Mouse (Mus musculus) mesoderm, embryonic 11.5 days (tissue): ENCODE measurements around the gene Zbtb3.
"Not testable (repeated sequence)": the region's sequence is repeated elsewhere in the genome, so short reads cannot be mapped to it uniquely, and the experiment has no call there.

Source experiments
- DNase-seq: peaks from one replicate; pipeline ENCODE4 v3.0.0-alpha.2; 2012; ENCODE audit warnings: low read depth, low spot score

Gene Zbtb3

GRCm38 (mm10) chr19:8803204-8803780 lies 937 bp downstream of the Zbtb3 start:
- no peak for DNase-seq

- DNase-seq = no peak
Observed at GRCm38 (mm10) chr19:8803879-8804660, 1.7 kb downstream of the Zbtb3 start.

DNA sequence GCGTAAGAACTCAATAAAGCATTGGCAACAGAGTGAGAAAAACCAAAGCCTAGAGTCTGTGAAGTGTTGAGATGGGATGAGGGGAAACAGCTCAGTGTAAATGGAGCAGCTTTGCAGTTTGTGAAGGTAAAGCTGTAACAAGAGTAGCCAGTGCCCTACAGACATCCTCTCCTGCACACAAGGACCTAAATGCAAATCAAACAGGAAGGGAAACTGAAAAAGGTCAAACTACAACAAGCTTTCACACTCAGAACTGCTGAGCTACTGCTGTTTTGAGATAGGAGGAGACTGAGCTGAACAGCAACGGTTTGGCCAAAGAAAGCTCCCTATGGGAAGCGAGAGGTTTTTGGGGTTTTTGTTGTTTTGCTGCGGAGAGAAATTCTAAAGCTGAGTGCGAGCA lies 4.5 kb downstream of the Zbtb3 start:
- DNase-seq = no peak

DNA sequence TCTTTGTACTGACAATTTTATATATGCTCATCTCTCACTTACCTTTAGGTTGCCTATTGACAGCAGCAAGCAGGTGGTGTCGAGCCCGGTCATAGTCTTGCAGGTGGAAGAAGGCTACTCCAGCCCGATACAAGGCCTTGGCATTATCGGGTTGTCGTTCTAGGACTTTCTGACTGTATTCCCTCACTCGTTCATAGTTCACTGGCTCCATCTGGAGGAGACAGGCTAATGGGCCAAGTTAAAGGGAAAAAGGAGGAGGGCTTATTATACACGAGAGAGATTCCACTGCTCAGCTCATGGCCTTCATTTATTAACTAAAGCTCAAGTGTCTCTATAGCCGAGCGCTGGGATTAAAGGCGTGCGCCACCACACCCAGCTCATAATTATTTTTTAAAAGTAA lies 13.5 kb downstream of the Zbtb3 start:
- DNase-seq = no peak

DNA sequence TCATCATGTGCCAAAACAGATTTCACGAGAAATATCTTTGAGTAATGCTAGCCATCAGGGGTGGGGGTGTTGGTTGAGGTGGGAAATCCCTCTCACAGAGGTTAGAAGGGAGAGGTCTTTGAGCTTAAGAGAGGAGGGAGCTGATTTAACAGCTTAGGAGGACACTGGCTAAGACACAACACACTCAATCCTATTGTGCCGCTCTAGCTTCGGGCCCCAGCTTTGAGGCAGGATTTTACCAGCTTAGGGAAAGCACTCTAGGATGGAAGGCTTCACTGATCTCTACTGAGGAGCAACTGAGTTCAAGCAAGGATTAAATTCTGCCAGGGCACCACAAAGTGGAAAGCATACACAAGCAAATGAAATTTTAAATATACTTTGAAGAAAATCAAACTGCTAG lies 14.6 kb downstream of the Zbtb3 start:
- DNase-seq = no peak

GRCm38 (mm10) chr19:8818301-8818798 lies 16.0 kb downstream of the Zbtb3 start:
- DNase-seq = no peak

GRCm38 (mm10) chr19:8818801-8819595 lies 16.6 kb downstream of the Zbtb3 start, which contains the start of gene Ttc9c:
Gene Ttc9c, minus strand, starts transcription at chr19:8819333.
- DNase-seq = peak; percentile 99

- DNase-seq = peak; percentile 99
Observed at GRCm38 (mm10) chr19:8819596-8820423, 17.5 kb downstream of the Zbtb3 start, which contains the start of gene Hnrnpul2. Gene Hnrnpul2, plus strand, starts transcription at chr19:8820010.

DNA sequence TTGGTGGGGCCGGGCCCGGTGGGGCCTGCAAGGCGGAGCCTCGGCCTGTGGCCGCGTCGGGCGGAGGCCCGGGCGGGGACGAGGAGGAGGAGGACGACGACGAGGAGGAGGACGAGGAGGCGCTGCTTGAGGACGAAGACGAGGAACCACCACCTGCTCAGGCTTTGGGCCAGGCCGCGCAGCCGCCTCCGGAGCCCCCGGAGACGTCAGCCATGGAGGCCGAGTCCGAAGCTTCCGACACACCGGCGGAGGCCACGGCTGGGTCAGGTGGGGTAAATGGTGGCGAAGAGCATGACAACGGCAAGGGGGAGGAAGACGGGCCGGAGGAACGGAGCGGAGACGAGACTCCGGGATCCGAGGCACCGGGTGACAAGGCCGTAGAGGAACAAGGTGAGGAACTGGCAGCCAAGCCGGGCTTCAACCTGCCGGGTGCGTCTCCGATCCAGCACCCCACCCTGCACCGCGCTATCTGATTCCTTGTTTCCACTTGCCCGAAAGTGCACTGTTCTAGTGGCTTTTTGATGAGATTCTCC lies 18.1 kb downstream of the Zbtb3 start:
- no peak for DNase-seq

- no peak for DNase-seq
Observed at GRCm38 (mm10) chr19:8821146-8821545, 18.8 kb downstream of the Zbtb3 start.

GRCm38 (mm10) chr19:8822696-8823095 lies 20.3 kb downstream of the Zbtb3 start:
- no peak for DNase-seq

DNA sequence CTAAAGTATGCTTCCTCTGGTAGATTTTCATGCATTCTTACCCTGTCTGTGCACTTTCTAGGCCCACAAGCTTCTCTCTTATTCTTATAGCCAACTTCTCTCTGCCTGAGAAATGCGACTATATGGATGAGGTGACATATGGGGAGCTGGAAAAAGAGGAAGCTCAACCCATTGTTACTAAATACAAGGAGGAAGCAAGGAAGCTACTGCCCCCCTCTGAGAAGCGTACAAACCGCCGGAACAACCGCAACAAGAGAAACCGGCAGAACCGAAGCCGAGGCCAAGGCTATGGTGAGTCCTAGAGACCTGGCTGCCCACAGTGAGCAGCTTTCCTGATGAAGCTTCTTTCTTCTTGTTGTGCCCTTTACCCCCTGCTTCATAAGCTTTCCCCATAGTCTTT lies 27.3 kb downstream of the Zbtb3 start, which contains the start of gene AC129217.1:
TSS of gene AC129217.1 (plus strand) at position 114 of the 400 bp plus-strand sequence.
- DNase-seq = no peak

GRCm38 (mm10) chr19:8830664-8831063 lies 28.3 kb downstream of the Zbtb3 start:
- no peak for DNase-seq

DNA sequence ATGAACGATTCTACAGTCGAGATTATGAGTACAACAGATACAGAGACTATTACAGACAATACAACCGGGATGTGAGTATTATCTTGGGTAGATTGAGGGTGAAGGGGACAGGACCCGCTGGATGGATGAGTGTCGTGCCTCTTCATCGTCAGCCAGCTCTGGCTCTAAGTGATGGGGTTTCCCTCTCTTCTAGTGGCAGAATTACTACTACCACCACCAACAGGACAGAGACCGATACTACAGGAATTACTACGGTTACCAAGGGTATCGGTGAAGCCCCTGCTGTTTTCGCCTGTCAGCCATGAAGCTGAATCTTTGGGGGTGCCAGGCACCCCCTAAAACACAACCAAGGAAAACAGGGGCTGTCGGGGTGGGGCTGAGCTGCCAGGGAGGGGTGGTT lies 28.9 kb downstream of the Zbtb3 start:
- DNase-seq = no peak

- DNase-seq = no peak
Observed at GRCm38 (mm10) chr19:8832971-8833370, 30.6 kb downstream of the Zbtb3 start.

GRCm38 (mm10) chr19:8836327-8836726 lies 34.0 kb downstream of the Zbtb3 start:
- not testable (repeated sequence) for DNase-seq

DNA sequence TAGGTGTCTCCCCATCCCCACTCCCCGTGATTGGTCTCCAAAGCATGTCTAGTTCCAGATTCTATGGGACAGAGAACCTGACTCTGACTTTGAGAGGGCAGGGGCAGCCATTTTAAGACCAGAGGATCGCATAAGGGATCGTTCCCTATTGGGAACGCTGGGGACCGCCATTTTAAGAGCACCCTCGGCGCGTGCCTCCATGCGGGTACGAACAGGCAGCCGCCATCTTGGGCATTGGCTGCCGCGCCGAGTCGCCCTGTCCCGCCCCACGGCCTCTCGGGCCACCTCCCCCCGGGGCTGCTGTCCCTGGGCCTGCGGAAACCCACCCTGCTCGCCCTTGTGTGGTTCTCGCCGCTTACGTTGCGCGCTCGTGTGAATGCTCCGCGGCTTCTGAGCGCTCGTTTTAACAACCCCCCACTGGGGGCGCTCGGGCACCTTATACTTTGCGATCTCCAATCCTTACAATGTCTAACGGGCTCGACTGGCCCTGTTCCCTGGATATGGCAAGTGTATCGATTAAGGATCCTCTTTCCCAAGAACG lies 35.0 kb downstream of the Zbtb3 start, which contains the start of gene Bscl2:
TSS of gene Bscl2 (plus strand) at position 217 of the 541 bp plus-strand sequence.
- peak; percentile 86 for DNase-seq

DNA sequence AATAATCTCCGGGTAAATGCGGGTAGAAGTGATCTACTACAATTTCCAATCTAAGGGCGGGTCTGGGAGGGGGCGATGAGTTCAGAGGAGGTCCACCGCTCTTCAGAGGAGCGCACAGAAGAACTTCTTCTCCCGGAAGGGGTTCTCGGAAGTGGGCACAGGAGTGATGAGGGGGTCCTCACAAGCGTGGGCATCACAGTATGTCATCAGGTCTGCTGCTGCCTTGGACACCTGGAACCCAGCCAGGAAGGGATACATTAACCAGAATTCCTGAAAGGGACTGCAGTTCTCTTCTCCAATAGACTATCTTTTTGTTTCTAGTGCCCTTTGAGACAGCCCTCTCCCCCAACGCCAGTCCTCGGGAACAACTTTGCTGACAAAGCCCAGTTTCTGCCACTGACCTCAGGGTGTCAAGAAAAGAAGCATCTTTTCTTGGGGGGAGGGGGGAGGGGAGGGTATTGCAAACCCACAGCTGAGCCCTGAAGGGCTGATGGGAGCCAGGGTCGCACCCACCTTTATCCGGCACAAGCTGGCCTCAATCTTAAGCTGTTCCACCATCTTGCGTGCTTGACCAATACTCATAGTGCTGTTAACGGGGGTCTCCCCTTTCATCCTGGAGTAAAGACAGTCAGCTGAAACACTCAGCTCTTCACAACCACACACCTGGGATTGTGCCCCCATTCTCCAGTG lies 35.8 kb downstream of the Zbtb3 start:
- DNase-seq = no peak

DNA sequence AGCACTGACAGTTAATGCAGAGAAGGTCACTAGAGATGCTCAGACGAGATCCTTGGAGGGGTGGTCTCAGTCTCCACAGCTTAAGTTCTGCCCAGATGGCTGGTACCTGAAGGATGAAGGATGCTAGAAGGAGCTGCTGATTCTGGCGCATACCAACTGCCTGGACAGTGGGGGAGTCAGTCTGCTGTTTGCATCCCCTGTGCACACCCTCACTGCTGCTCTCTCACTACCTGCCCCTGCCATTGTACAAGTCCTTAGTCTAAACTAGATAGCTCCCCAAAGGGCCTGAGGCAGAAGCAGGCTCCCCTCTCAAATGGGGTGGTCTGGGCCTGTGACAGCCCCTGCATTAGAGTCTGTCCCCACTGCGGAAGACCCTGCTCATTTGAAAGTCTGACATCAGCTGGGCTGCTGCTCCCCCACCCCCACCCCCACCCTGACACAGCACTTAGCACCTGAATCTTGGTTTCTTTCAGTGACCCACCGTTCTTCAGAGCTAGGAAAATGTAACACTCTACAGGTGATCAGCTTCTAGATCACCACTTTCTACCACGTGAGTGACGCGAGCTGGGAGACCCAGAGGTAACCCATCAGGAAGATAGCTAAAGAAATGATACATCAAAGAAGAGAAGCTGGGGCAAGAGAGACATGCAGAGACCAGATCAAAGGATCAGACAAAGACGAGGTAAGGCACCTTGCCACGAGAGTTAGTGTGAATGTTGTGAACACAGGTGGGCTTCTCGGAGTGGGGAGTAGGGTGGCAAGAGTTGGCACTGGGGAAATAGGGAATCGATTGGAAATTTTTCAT lies 37.0 kb downstream of the Zbtb3 start, which contains the start of gene Gng3:
TSS of gene Gng3 (minus strand) at position 92 of the 805 bp plus-strand sequence.
- DNase-seq = peak; percentile 69
